In the genomic region with DNA sequence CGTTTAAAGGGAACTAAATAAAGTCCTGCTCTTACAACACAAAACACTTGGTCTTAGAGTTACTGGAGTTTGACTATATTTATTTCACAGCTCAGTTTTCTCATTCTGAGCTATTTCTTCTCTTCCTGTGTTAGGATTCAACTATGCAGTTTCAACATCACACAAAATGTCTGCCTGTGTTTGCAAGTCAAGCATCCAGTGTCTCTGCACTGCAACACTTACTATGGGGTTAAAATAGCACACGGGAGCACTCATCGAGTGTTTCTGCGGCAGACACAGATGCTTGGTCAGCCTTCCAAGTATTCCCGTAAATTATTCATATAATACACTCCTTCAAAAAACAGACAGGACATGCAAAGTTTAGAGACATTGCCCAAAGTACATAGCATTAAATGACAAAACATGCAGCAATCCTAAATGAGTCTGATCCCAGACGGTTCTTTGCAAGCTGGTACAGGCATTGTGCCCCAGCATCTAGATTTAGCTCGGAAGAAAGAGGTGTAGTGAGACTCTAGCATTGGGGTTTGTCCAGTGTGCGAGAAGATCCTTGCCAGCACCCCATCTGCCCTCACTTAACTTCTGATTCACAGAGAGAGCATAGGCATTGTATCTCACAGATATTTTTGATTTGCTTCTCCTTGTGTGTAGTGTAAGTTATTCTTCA, we compare ENCODE assay signal across 23 mouse cellular contexts.
DNase-seq lines count a peak whose midpoint lies in the region; ATAC-seq and TF ChIP-seq lines count a peak whose summit lies in the region.
"Had no signal": no experiment of that assay in that cellular context is flagged by ENCODE, and none has a peak within 500 bp of the region (broad histone marks: within the 10 kb centered on the region; RNA-seq: fewer than 3 reads in every experiment).

No protein-coding gene starts in this region.

- H3K9me3 ChIP-seq in lung, postnatal 0 days (ENCODE audit: low read length): no peaks in the 10 kb centered on the region
- H3K9me3 ChIP-seq: embryonic facial prominence, embryonic 13.5 days; embryonic facial prominence, embryonic 15.5 days; forebrain, embryonic 12.5 days had no signal

- no peaks in the 10 kb centered on the region for H3K36me3 ChIP-seq in lung, postnatal 0 days (ENCODE audit: insufficient read depth, low read length)
- H3K36me3 ChIP-seq: embryonic facial prominence, embryonic 13.5 days; embryonic facial prominence, embryonic 15.5 days; forebrain, embryonic 12.5 days had no signal

- no peak overlapping the region for H3K4me3 ChIP-seq in lung, postnatal 0 days (ENCODE audit: low read depth, low read length)
- H3K4me3 ChIP-seq in lung, adult 2 months (replicated peaks; ENCODE audit: extremely low read depth, low read depth, low read length): no peak overlapping the region
- H3K4me3 ChIP-seq: embryonic facial prominence, embryonic 13.5 days; embryonic facial prominence, embryonic 15.5 days; erythroblast, embryonic 14.5 days; forebrain, embryonic 12.5 days had no signal

- H3K4me1 ChIP-seq in lung, postnatal 0 days (ENCODE audit: insufficient read depth, low read depth, low read length): no peaks in the 10 kb centered on the region
- H3K4me1 ChIP-seq in lung, adult 2 months (ENCODE audit: control insufficient read depth, insufficient read depth, low read length): no peaks in the 10 kb centered on the region
- H3K4me1 ChIP-seq: embryonic facial prominence, embryonic 13.5 days; embryonic facial prominence, embryonic 15.5 days; forebrain, embryonic 12.5 days had no signal

- H3K27ac ChIP-seq in lung, postnatal 0 days (ENCODE audit: low read length): no peak overlapping the region
- H3K27ac ChIP-seq: embryonic facial prominence, embryonic 13.5 days; embryonic facial prominence, embryonic 15.5 days; forebrain, embryonic 12.5 days had no signal

- H3K27me3 ChIP-seq in lung, postnatal 0 days (replicated peaks; ENCODE audit: insufficient read depth, low read length): no peaks in the 10 kb centered on the region
- H3K27me3 ChIP-seq: embryonic facial prominence, embryonic 13.5 days; embryonic facial prominence, embryonic 15.5 days; forebrain, embryonic 12.5 days had no signal

- DNase-seq in frontal cortex, postnatal 25 days (ENCODE audit: low spot score in 2 of 2): no peak
- peak; percentile 19 for DNase-seq in lung, postnatal 0 days (ENCODE audit: low spot score)
- DNase-seq in lung, adult 2 months: no peak
- peak; percentile 34 for DNase-seq in fibroblast of lung, adult 2 months (ENCODE audit: low read depth)
- no peak for DNase-seq in c-Kit-positive CD71-positive TER-119-positive erythroid progenitor cells, embryonic 14.5 days (ENCODE audit: low spot score)
- no peak for DNase-seq in urinary bladder, postnatal 36 days (ENCODE audit: low spot score in 2 of 2)
- DNase-seq: adrenal gland, adult 2 months; adrenal gland, postnatal 10 days; adrenal gland, postnatal 25 days; cerebellum, adult 11 months; cerebellum, adult 18-20 months; cerebellum, adult 8-10 months; cerebellum, adult 9-11 months; cerebellum, postnatal 14 days; cerebellum, postnatal 36 days; embryo, embryonic 11 days had no signal

- H3K4me2 ChIP-seq in lung, postnatal 0 days (replicated peaks; ENCODE audit: low read depth, low read length): no peak overlapping the region
- H3K4me2 ChIP-seq: embryonic facial prominence, embryonic 13.5 days; embryonic facial prominence, embryonic 15.5 days; forebrain, embryonic 12.5 days had no signal

- peak; percentile 79 for ATAC-seq in frontal cortex, adult (ENCODE audit: low TSS enrichment)
- ATAC-seq in lung, postnatal 0 days: no peak
- ATAC-seq: forebrain, embryonic 14.5 days; forebrain, embryonic 16.5 days had no signal

- no peak for TF ChIP-seq EP300 in lung, postnatal 0 days (IDR thresholded peaks at IDR 0.05)

- no peak for TF ChIP-seq CTCF in lung, postnatal 0 days (IDR thresholded peaks at IDR 0.05)
- no peak for TF ChIP-seq CTCF in lung, adult 2 months (IDR thresholded peaks at IDR 0.05; ENCODE audit: insufficient read depth, low read length)

- no peak overlapping the region for H3K9ac ChIP-seq in lung, postnatal 0 days (replicated peaks; ENCODE audit: low read depth)
- H3K9ac ChIP-seq: embryonic facial prominence, embryonic 13.5 days; embryonic facial prominence, embryonic 15.5 days; forebrain, embryonic 12.5 days had no signal

- whole genome bisulfite sequencing in lung, postnatal 0 days: 75% methylated on average over 8 of the region's 8 CpGs
- 76% methylated on average over 8 of the region's 8 CpGs for WGBS in lung, adult 2 months

- TF ChIP-seq POLR2A in lung, adult 2 months (IDR thresholded peaks at IDR 0.05; ENCODE audit: borderline replicate concordance, extremely low read depth, low read depth, low read length): no peak

Comparison
In these comparisons a context has a peak if more than half of its experiments do, and no peak if none do; other contexts are left out.
1. DNase-seq: peak in lung, postnatal 0 days (single experiment) and fibroblast of lung, adult 2 months (single experiment); none in frontal cortex, postnatal 25 days (0 of 2), lung, adult 2 months (single experiment), c-Kit-positive CD71-positive TER-119-positive erythroid progenitor cells, embryonic 14.5 days (single experiment) and urinary bladder, postnatal 36 days (0 of 2).